Mouse (Mus musculus) megakaryocyte-erythroid progenitor cell, adult 5-6 weeks (primary cell): ENCODE data around the gene Tbk1. TPM values are rescaled to one million over a fixed set of nuclear protein-coding genes. Genes with fewer than 3 reads are reported as not detected.

Source experiments
- ATAC-seq: replicated peaks from 2 replicates; pipeline ENCODE4 v1.8.0; 2016; ENCODE audit warnings: mild to moderate bottlenecking, inconsistent platforms; ENCODE audit not compliant: severe bottlenecking, poor library complexity, low FRiP score, low TSS enrichment
- total RNA-seq, 2 experiments: library from RNA; stranded (forward) in 1 of 2; stranded (reverse) in 1 of 2; fragments of 200-1000, 215-1000 nt in 1 of 2; fragments of >200 nt in 1 of 2; fragmentation: Nextera tagmentation in 1 of 2; gene quantifications; 2 replicates each; pipeline ENCODE4 v1.2.3; 2014 to 2017

Gene Tbk1
- total RNA-seq, 2 experiments from 2014 or later, result 28.9 to 31.3 TPM

DNA sequence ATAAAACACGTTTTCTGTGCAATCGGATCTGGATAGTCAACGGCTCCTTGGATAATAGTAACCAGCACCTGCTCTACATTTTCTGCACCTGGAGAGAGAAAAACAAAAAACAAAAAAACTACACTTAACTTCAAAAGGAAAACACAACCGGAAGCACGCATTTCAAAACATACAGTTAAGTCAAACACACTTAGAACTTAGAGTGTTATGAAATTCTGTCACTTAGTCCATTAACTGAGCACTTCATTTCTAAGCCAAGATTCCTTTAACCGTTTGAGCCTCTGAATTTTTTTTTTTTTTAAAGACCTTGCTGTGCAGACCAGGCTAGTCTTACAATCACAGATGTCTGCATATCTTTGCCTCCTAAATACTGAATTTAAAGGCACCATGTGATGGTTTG, 14.7 kb upstream of the Tbk1 start:
- no peak for ATAC-seq

DNA sequence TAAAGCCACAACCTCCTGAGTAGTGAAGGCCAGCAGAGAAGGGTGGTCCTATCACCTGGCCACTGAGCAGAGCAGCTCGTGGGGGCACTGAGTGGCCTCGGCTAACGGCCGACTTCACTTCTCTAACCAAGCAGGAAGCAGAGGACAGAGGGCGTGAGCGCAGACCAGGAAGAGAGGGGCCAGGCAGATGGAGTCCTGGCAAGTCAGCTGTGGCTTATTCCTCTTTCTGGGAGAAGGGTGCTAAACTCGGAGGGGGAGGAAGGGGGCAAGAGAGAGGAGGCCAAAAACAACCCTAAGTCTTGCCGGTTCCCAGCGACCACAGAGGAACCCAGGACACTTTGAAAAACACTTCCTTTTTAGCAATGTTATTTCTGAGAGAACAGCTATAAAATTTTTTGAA, 10.0 kb upstream of the Tbk1 start:
- no peak for ATAC-seq

DNA sequence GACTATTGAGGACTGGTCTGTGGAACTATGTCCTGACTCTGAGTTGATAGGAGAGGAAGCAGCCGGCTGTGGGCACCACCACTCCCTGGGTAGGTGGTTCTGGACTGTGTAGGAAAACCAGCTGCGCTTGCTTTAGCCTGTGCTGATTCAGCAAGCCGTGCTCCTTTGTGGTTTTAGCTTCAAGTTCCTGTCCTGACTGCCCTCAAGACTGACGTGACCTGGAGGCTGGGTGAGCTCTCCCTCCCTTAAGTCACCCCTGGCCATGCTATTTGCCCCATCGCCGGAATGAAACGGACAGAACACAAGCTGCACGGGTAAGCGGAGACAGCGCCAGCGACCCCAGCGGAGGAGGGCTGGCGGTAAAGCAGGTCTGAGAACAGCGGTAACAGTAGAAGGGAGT, 4.5 kb upstream of the Tbk1 start:
- ATAC-seq, result no peak

DNA sequence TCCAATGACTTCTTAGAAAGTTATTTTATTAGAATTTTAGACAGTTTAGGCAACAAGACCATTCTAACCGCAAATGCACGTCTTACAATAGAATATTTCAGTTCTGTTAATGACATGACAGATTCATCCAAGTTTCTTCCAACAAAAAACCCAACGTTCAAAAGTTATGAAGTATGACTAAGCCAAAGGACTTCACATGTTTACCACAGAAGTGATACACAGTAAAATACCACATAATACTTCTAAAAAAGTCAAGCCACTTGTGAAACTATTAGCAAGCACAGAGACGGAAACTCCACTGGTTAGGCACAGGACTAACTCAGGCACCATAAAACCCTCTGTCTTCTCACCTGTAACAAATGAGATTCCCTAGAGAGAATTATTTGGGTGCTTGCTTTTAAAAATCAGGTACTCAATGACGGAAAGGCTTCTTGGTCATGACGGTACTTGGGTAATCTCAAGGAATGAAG, 819 bp upstream of the Tbk1 start:
- no peak for ATAC-seq

DNA sequence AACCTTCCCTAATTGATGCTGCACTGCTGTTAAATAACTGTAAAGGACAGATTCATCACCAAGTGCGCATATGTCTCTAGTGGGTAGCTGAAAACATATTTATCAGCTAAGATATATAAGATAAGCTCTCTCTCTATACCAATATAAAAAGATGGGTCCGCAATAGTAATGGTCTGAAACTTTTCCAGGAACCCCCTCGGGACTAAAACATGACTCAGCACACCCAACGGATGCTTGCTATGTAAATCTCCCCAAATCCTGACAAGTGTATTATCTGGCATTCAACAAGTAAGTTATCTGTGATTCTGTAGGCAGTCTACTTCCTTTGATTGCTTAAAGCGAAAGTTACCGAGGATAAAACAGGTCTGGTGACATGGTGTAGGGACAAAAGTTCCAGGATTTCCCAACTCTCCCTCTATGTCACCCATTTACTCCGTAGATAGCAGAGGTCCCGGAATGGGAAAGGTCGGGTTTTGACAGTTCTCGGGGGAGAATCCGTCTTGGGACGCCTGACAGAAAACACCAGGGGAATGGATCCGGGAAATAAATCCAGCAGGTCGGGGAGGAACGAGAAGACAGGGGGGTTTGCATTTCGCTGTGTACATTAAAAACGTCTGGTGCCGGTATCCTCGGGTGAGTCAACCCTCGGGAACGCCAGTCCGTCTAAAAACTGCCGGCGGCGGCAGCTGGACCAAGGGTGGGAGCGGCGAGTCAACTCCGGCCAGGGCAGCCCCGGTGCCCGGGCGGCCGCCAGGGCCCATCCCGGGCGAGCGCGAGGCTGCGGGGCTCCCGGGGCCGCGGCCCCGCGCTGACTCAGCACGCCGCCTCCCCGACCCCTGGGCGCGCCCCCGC, 570 bp downstream of the Tbk1 start:
- no peak for ATAC-seq

DNA sequence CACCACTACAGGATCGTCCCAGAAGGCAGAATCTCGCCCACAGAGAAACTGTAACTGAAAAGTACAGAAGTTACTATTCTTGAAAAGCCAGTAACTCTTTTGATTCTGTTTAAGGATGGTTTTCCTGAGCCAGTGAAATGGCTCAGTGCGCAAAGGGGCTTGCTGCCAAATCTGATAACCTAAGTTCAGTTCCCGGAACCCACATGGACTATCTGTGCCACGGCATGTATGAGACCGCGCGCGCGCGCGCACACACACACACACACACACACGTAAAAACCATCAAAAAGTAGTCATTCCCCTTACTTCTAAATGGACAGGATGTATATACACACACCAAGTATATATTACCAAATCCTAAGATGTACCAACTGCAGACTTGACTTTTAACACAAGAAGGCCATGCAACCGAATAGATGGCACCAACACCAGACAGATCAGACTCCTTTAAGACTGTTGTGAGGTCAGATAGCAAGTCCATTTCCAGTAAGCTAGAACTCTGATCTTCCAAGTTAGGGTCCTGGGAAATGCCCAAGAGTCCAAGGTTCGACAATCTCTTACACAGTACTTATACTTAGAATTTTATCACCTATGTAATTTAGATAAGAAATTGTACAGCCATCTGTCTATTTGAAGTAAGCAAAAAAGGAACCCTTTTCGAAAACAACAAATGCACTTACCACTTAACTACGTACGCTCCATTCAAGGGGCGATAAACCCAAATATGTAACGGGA, 1.4 kb downstream of the Tbk1 start:
- ATAC-seq, result peak; percentile 8; the same call in 1 of the 2 replicates

DNA sequence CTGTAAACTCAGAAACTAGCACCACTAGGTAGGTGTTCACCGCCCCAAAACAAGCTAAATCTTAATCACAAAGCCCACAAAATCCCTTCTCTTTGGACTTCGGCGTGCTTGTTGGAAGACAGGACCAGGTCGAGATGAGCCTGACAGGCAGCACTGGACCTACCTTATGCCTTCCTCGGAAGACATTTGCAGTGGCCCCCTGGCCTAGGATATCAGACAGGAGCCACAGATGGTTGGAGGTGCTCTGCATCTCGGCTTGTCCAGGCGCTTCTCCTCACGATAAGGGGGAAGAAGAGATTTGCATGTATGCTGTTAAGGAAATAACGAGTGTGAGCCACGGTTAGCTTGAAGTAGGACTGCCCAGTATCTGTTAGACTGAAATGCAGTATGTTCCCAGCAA, 2.6 kb downstream of the Tbk1 start:
- no peak for ATAC-seq

DNA sequence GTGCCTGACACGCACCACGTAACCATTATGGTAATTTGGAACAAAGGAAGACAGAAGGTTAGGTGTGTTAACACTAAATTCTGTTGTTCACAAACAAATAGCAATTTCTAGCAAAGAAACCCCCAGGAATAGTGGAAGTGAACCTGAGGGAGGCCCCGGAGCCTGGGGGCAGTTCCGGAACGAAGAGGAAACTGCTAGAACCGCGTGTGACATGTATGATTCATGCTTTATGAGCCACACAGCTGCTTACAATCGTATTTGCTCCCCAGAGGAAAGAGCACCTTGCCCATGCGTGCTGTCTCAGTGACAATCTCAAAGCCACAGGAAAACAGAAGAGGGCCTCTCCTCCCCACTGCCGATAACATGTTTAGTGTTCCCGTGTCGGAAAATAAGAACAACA, 3.6 kb downstream of the Tbk1 start:
- peak; percentile 40; the same call in 1 of the 2 replicates for ATAC-seq

DNA sequence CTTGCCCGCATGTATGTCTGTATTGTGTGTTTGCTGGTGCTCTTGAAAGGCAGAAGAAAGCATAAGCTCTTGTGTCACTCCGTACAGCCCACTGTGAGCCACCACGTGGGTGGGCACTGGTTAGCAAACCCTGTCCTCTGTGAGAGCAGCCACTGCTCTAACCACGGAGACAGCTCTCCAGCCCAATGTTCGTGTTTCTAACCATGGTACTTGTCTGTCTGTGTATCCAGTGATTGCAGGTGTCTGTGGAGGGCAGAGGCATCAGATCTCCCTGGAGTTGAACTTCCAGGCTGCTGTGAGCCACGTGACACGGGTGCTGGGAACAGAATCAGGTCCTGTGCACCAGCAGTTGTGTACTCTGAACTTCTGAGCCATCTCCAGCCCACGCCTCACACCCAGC, 4.3 kb downstream of the Tbk1 start:
- ATAC-seq, result no peak

DNA sequence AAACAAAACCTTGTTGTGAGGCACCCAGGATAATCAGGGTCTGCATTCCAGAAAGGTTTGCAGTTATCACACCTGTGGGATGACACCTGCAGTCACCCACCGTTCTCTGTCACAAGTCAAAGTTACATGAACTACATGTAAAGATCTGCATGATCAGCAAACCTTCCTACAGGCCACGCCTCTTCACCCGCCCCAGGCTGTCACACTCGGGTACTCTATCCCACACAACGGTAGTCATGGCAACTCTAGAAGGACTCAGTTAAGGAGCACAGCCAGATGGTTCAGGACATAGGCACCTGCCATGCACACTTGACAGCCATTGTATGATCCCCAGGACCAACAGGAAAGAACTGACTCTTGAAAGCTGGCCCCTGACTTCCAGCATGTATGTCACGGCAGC, 5.2 kb downstream of the Tbk1 start:
- ATAC-seq, result no peak

DNA sequence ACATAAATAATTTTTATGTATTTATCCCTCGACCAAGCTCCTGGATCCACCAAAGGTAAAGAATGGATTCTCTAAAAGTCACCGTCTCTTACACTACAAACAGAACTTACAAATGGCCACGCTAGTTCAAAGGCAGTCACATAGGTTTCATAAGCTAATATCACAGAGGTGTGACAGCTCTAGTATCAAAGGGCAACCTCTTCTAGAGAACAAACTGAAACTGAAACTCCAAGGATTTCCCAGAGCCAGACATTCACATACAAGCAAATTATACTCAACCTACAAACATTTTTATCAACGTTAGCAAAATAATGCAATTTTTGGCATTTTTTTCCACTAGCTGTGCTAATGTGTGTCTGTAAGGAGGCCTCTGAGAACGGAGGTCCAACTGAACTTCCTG, 6.2 kb downstream of the Tbk1 start:
- no peak for ATAC-seq

DNA sequence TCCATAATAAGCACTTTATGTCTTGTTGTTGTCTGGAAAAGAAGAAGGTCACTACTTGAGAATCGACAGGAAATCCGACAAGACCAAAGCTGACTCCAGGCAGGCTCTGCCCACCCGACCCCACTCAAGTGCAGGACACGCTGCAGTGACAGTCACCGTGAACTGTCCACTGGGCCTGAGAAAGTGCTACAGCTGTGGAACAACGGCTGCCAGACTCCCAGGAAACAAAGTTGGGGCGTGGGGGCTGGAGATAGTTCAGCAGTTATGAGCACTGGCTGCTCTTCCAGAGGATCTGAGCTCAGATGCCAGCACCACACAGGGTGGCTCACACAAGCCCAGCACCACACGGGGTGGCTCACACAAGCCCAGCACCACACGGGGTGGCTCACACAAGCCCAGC, 10.2 kb downstream of the Tbk1 start:
- no peak for ATAC-seq

DNA sequence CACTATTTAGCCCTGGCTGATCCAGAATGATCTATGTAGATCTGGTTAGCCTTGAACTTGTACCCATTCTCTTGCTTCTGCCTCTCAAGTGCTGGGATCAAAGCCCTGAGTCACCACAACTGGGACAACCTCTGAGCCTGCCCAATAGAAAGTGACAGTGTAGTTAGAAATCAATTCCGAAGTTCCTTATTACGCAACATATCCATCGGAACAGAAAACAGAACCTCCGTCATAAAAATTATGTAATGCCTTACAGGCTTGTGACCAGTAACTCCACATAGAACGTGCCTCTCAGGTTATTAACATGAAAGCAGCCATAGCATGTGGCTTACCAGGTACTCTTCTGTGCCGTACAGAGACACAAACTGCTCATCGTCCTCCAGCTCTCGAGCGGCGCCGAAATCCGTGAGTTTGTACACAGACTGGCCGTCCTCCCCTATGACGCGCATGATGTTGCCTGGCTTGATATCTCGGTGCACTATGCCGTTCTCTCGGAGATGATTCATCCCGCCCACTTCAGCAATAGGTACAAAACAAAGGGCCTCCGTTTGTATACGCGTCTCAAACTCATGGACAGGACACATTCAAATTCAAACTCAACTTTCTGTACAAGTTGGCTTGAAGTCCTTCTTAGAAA, 15.0 kb downstream of the Tbk1 start:
- ATAC-seq, result no peak

DNA sequence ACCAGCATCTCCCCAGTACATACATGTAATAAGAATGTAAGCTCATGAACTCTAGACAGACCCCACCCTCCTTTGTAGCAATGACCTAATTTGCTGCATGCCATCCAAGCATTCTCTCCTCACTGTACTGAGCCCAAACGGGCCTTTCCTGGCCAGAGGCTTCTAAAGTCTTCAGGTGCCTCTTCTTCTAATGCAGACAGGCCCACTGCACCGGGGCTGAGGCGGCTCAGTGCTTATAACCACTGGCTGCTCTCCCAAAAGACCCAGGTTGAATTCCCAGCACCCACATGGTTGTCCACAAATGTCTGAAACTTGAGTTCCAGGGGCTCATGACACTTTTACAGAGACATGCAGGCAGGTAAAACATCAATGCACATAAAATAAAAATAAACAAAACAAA, 15.6 kb downstream of the Tbk1 start:
- ATAC-seq, result no peak

DNA sequence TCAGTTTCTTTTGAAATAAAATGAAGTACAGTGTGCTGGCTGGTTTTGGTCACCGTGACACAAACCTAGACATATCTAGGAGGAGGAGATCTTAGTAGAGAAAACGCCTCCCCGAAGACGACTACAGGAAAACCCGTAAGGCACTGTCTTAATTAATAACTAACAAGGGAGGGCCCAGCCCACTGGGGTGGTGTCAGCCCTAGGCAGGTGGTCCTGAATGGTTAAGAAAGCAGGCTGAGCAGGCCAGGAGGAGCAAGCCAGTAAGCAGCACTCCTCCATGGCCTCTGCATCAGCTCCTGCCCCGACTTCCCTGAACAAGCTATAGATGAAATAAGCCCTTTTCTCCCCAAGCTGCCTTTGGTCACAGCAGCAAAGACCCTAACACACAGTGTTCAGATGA, 16.8 kb downstream of the Tbk1 start:
- ATAC-seq, result no peak

DNA sequence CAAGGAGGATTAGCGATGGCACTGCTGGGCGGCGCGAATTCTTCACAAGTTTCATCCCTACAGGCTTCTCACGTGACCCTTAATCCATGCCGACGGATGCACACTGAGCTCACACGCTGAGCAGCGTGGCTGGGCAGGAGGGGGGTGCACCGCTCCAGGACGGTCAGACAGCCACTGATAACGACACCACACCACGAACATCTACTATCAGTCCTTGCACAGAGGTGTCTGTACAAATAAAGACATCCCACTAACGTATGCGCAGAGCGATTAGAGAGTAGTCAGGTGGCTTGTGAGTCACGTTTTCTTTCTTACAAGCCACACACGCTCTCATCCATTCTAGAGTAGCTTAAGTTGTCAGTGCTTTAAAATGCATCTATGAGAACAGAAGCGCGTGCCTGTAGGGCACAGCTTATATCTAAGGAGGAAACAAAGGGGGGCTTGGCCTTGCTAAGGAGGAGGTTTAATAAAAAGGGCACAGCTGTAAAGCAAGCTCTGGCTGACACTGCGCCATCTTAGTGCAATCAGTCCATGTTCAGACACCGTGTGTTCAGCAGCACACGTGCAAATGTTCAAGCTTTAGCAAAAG, 17.5 kb downstream of the Tbk1 start:
- peak; percentile 99 for ATAC-seq

DNA sequence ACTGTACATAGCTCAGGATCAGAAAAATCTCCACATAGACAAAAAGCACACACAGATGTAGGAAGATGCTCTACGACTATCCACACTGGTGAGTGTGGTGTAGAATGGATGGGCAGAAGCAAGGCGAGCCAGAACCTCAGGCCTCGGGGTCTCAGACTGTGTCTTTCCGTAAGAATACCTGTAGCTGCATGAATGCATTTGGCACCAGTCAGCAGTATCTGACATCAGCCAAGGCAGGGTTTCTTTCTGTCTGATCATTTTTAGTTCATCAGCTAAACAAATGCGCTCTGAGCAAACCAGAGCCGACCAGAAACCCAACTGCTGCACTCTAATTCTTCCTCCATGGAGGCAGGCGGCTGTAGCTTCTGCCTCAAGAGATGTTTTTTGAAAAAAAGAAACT, 18.1 kb downstream of the Tbk1 start:
- ATAC-seq, result peak; percentile 11; the same call in 1 of the 2 replicates

DNA sequence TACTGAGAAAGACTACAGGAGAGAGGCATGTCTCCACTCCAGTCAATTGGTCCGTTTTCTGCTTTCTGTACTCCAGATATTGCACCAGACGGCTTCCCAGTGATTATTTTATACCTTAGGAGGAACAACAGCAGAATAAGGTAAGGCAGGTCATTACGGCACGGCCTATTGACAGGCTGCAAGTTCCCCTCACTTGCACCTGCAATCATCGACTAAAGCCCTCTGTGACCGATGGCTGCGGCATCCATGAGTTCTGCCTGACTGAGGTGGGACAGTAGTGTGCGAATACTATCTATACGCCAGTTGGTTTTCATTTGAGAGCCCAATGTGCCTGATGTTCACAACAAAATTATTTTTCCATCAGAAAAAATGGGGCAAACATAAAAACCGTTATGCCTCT, 18.6 kb downstream of the Tbk1 start:
- no peak for ATAC-seq

DNA sequence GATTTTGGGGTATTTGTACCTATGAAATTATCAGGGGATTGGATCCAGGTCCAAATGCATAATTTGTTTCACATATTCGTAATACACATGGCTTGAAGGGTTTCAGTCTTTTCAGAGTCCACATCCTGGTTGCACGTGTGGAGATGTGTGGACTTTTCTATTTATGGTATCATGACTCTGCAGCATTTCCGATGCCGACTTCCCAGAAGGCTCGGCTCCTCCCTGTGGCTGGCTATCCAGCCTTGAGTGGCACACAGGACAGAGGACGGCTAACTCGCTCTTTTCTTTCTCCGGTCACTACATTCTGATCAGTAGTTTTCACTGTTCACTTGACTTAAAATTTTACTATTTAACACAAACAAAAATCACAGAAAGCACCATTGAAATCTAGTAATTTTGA, 22.1 kb downstream of the Tbk1 start:
- no peak for ATAC-seq

DNA sequence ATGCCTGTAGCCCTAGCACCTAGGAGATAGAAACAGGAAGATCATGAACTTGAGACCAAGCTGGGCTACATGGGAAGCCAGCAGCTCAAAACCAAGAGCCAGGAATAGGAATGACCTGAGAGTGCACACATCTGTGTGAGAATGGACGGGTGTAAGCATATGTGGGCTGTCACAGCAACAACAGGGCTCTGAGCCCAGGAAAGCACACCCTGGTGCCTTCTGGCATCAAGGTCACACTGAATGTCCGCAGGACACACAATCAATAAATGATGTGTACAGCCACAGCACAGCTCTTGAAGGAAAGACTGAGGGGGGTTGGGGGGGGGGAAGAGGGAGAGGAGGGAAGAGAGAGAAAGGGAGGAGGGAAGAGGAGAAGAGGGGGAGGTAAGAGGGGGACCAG, 28.4 kb downstream of the Tbk1 start:
- ATAC-seq, result no peak
